Mouse (Mus musculus) pancreas, adult 10 weeks (tissue): Measurements from ENCODE around the gene Tas2r130. TPM values are rescaled to one million over a fixed set of nuclear protein-coding genes. Genes with fewer than 3 reads are reported as not detected.

Experiments used
- polyA plus RNA-seq: library from polyadenylated mRNA; stranded (reverse); fragments of 350-450 nt; fragmentation: Illumina TruSeq; extraction: RNeasy Lipid Tissue Mini Kit (QIAGEN cat#74804); gene quantifications from one replicate; pipeline ENCODE4 v1.2.3, GENCODE M21; 2015; ENCODE audit warnings: low read depth, low replicate concordance; ENCODE audit not compliant: insufficient read depth

The Tas2r130 gene
- polyA plus RNA-seq: not detected

DNA sequence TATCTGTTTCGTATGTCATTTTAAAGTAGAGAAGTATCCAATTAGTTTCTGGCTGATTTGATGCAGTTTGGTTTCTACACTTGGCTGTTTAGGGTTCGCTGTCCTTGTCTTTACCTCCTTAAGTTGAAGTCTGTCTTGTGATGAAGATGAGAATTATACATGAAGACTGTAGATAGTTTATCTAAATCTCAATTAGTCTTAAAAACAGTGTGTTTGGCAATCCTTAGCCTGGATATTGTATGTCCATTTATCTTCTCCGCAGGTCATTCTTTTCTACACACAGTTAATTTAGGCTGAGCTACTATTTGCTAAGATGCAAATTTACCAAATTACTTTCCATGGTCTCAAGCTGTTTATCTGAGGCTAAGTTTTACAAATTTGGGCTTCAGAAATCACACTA lies at the start of gene Tas2r130:
TSS of gene Tas2r130 (minus strand) at position 101 of the 400 bp plus-strand sequence.

DNA sequence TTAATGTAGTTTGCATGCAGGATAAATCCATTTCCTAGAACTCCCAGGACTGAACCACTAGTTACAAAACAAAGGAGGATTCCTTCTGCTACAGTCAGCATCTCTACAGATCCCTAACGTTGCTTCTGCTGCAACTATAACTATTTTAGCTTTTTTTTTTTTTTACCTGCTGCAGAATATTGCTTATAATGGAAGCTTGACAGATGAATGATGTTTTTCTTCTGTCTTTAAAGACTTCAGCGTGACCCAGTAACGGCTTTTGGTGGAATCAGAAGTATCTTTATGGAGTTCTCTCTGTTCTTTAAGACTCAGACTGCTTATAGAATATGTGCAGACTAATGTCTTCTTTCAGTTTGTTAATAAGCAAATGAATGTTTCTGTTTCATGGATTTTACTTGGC lies 48.1 kb upstream of the Tas2r130 start, which contains the start of gene Tas2r106:
TSS of gene Tas2r106 (minus strand) at position 101 of the 400 bp plus-strand sequence.

DNA sequence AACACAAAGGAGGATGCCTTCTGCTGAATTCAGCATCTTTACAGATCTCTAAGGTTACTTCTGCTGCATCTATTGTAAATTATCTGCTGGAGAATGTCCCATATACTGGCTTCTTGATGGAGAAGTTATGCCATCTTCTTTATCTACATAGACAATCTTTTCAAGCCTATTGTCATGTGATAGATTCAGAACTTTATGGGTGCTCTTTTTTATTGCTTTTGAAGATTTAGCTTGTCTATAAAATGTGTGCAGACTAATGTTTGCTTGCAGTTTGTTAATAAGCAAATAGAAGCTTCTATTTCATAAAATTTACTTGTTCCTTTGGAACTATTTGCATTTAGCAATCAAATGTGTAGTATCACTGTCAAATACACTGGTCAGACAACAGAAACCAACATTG lies 29.3 kb upstream of the Tas2r130 start, which contains the start of gene Tas2r107:
TSS of gene Tas2r107 (minus strand) at position 101 of the 400 bp plus-strand sequence.

Other genes with a start within 250 kb of the Tas2r130 start
- gene Ybx3, start 242.4 kb downstream of the Tas2r130 start, polyA plus RNA-seq: 55.1 TPM
- gene 5430401F13Rik, start 144.5 kb downstream of the Tas2r130 start, polyA plus RNA-seq: not detected
- not detected for gene Gm6619, start 144.5 kb downstream of the Tas2r130 start, polyA plus RNA-seq
- not detected for gene Tas2r107, start 29.2 kb upstream of the Tas2r130 start, polyA plus RNA-seq
- gene Tas2r106, start 48.0 kb upstream of the Tas2r130 start, polyA plus RNA-seq: not detected
- gene Tas2r104, start 54.8 kb upstream of the Tas2r130 start, polyA plus RNA-seq: not detected
- gene Tas2r105, start 56.6 kb upstream of the Tas2r130 start, polyA plus RNA-seq: not detected
- not detected for gene Tas2r114, start 59.2 kb upstream of the Tas2r130 start, polyA plus RNA-seq